Mouse (Mus musculus) G1E (cell line): ENCODE data around the gene Zfp110. TPM values are rescaled to one million over a fixed set of nuclear protein-coding genes. Genes with fewer than 3 reads are reported as not detected.
"Not testable (repeated sequence)": the region's sequence is repeated elsewhere in the genome, so short reads cannot be mapped to it uniquely, and the experiment has no call there.

ENCODE experiments used
- ATAC-seq: 2 replicates; pipeline ENCODE4 v1.8.0; 2016; ENCODE audit warnings: mild to moderate bottlenecking; ENCODE audit not compliant: insufficient number of reproducible peaks, poor library complexity, low FRiP score, severe bottlenecking; ENCODE audit errors: extremely low read depth
- DNase-seq: peaks from one replicate; pipeline ENCODE4 v3.0.0; 2012; ENCODE audit warnings: low spot score
- H3K27me3 ChIP-seq: 2 replicates; pipeline ENCODE4 v1.6.1; 2012; ENCODE audit warnings: mild to moderate bottlenecking, low read length, inconsistent platforms; ENCODE audit not compliant: insufficient read depth
- H3K36me3 ChIP-seq: replicated peaks from 2 replicates; pipeline ENCODE3; 2012; ENCODE audit warnings: mild to moderate bottlenecking, inconsistent platforms
- H3K4me1 ChIP-seq: 2 replicates; pipeline ENCODE4 v1.6.1; 2012; ENCODE audit warnings: low read depth, low read length, inconsistent platforms, mixed read lengths; ENCODE audit not compliant: insufficient read depth
- H3K4me3 ChIP-seq: 2 replicates; pipeline ENCODE4 v1.5.1; 2012; ENCODE audit warnings: low read depth, mild to moderate bottlenecking, inconsistent platforms, low read length, moderate library complexity, mixed read lengths
- H3K9me3 ChIP-seq: replicated peaks from 2 replicates; pipeline ENCODE4 v1.6.1; 2012; ENCODE audit warnings: inconsistent platforms
- CTCF ChIP-seq: IDR thresholded peaks from 2 replicates; pipeline ENCODE4 v1.5.1; 2012; ENCODE audit warnings: low read depth, low read length, inconsistent platforms, mixed read lengths
- GATA1 ChIP-seq: IDR thresholded peaks from 2 replicates; pipeline ENCODE4 v1.6.1; 2012; ENCODE audit warnings: borderline replicate concordance, low read length, inconsistent platforms, mixed read lengths
- GATA2 ChIP-seq: IDR thresholded peaks from 2 replicates; pipeline ENCODE4 v1.6.1; 2012; ENCODE audit warnings: low read depth, low read length, inconsistent platforms, borderline replicate concordance
- POLR2AphosphoS5 ChIP-seq: IDR thresholded peaks from 2 replicates; pipeline ENCODE4 v1.6.1; 2012; ENCODE audit warnings: low read depth, low read length, inconsistent platforms; ENCODE audit not compliant: insufficient replicate concordance
- TAL1 ChIP-seq: conservative IDR thresholded peaks from 2 replicates; pipeline ENCODE4 v1.6.1; 2012; ENCODE audit warnings: low read depth, low read length, inconsistent platforms, mixed read lengths
- polyA plus RNA-seq: library from polyadenylated mRNA; stranded (reverse); fragments of >175 nt; gene quantifications from 2 replicates; pipeline ENCODE4 v1.2.3, GENCODE M21; 2012
- total RNA-seq, 2 experiments: library from RNA; stranded (forward) in 1 of 2; stranded (reverse) in 1 of 2; fragments of 200-1000 nt in 1 of 2; fragments of >200 nt in 1 of 2; fragmentation: Nextera tagmentation in 1 of 2; gene quantifications; 2 replicates each; pipeline ENCODE4 v1.2.3; 2014 to 2017

Gene Zfp110
- total RNA-seq (2014; fragmentation: Nextera tagmentation) (53.1 and 62.7 TPM in 2 replicates), total RNA-seq (2017) (58.4 and 59.9 TPM in 2 replicates), polyA plus RNA-seq (2.5 and 3.2 TPM in 2 replicates)

DNA sequence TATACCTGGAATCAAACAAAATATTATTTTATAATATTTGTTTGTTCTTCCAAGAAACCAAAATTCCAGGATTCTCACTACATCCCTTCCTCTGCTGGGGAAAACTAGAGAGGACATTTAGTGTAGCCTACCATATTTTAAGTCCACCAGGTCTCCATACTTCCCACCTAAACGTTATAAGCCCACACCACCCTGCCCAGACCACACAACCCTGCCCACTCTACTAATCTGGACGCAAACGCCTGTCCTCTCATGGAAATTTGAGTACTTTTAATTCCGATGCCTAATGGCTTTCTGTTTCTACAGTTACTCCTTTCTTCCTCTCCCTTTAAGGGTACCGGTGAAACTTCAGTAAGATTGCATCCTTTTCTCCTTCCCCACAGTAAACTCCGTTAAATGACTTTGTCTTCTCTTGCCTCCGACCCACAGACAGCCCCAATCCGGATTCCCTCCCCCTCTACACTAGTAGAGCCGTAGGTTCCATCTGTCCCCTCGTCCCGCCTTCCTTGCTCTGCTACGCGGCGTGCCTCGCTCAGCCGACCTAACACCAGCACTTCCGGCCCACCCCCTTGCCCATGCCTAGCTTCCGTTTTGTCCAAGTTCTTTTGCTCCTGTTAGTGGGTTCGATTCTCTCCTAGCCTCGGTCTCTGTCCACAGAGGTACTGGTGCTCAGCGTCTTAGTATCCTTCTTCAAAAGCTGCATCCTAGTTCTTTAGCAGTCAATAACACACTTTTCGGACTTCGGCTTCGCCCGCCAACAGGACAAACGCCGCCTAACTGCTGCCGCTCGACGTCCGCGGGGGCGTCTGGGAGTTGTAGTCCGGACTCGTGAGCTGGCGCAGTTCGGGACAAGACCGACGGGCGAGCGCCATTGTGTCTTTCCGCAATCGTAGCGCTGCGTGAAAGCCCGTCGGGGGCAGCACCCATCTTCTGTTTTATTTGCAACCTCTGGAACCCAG lies at the start of gene Zfp110:
TSS of gene Zfp110 (plus strand) at position 600 of the 959 bp plus-strand sequence.
- H3K36me3 ChIP-seq = peaks cover 33% of the 10 kb centered on the region
- DNase-seq = peak; percentile 77

DNA sequence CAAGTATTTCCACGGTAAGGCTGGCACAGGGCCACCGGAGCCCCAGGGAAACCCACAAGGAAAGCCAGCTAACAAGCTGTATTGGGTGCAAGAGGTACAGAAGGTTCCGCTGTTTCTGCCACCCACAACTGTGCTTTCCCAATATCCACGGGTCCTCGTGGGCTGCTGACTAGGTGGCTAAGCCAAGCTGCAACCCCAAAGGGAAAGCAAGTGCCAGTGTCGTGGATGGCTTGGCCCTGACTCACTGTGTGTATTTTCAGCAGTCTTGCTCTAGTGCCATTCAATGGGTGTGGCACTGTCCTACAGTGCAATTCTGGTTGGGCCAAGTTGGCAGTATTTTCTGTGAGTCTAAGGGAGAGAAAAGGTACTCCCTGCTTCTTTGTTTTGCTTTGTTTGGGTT lies 47.2 kb upstream of the Zfp110 start:
- 0 out of 2 replicates have a peak, but pooled peaks cover 2% of the 10 kb centered on the region for H3K27me3 ChIP-seq
- no peaks in the 10 kb centered on the region for H3K9me3 ChIP-seq
- H3K4me3 ChIP-seq = no peak overlapping the region
- TF ChIP-seq TAL1 = no peak
- no peak for TF ChIP-seq CTCF
- no peak for TF ChIP-seq GATA2
- no peak for TF ChIP-seq GATA1
- no peak for TF ChIP-seq POLR2AphosphoS5
- no peaks in the 10 kb centered on the region for H3K4me1 ChIP-seq
- H3K36me3 ChIP-seq = no peaks in the 10 kb centered on the region
- ATAC-seq (no peak), DNase-seq (no peak)

More for the DNA sequence above, at the start of gene Zfp110:
- no peak for TF ChIP-seq GATA2
- TF ChIP-seq GATA1 = no peak
- no peak for TF ChIP-seq POLR2AphosphoS5
- TF ChIP-seq TAL1 = no peak
- TF ChIP-seq CTCF = no peak
- peak; percentile 96 for ATAC-seq
- peaks cover 20% of the 10 kb centered on the region for H3K9me3 ChIP-seq
- H3K4me3 ChIP-seq = peak within 1 kb of the TSS; percentile 76
- H3K4me1 ChIP-seq = peaks cover 18% of the 10 kb centered on the region
- no peaks in the 10 kb centered on the region for H3K27me3 ChIP-seq

DNA sequence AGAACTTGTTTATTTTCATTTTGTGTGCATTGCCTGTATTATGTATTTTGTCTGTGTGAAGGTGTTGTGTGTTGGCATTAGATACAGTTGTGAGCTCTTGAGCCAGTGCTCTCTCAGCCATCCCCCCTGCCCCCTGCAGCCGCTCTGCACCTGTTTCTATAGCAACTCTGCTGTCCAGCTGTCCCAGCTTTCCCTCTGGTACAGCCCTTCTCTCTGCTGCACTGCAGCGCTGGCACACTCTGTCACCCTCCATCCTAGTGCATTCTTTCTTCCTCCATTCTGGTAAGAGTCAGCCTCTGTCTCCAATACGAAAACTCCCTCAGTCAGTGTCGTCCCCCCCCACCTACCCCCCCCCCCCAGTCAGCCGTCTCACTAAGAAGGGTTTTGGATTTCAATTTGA lies 46.5 kb upstream of the Zfp110 start:
- Histone ChIP-seq H3K36me3 (no peaks in the 10 kb centered on the region), H3K4me1 (no peaks in the 10 kb centered on the region), H3K9me3 (no peaks in the 10 kb centered on the region), H3K4me3 (no peak overlapping the region), H3K27me3 (0 out of 2 replicates have a peak, but pooled peaks cover 2% of the 10 kb centered on the region)
- ATAC-seq (no peak), DNase-seq (no peak)
- no peak for TF ChIP-seq POLR2AphosphoS5
- no peak for TF ChIP-seq GATA1
- TF ChIP-seq GATA2 = no peak
- no peak for TF ChIP-seq CTCF
- no peak for TF ChIP-seq TAL1

DNA sequence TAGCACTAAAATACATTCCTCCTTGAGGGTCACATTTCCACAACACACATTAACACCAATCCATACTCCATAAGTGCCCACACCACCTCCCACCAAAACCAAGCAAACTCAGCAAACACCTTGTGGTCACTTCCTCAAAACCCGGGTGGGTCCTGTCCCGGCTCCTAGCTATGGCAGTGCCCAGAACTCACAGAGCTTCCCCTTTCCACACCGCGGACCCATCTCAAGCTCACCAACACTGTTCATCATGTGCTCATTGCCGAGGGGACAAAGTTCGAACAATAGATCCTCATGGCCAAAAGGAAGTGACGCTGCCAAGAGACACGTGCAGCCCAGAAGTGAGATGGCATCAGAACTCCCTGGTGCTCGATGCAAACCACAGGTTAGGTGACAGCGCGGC lies 41.9 kb upstream of the Zfp110 start:
- H3K4me3 ChIP-seq, H3K4me1 ChIP-seq, DNase-seq, ATAC-seq, H3K36me3 ChIP-seq, H3K9me3 ChIP-seq, H3K27me3 ChIP-seq: not testable (repeated sequence)

DNA sequence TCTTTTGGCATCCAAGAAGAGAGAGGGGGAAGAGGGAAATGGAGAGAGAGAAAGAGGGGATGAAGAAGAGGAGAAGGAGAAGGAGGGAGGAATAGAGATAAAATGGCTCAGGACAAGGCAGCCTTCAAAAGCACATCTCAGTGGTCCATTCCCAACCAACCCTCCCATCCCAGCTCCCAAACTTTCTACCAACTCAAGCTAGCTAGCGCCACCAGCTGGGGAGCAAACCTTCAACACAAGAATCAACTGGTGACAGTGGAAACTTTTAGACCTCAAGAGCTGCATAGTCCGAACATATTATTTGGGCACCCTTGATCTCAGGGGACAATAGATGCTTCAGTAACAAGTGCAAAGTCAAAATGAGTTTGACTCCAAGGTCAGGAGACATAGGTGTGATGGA lies 36.6 kb upstream of the Zfp110 start:
- no peak for DNase-seq
- TF ChIP-seq GATA1 (no peak), TAL1 (no peak), CTCF (no peak)
- ATAC-seq = no peak
- Histone ChIP-seq H3K9me3 (peaks cover 3% of the 10 kb centered on the region; the same call in 1 of the 2 replicates), H3K4me3 (no peak overlapping the region), H3K27me3 (no peaks in the 10 kb centered on the region), H3K4me1 (no peaks in the 10 kb centered on the region), H3K36me3 (peaks cover 2% of the 10 kb centered on the region)

DNA sequence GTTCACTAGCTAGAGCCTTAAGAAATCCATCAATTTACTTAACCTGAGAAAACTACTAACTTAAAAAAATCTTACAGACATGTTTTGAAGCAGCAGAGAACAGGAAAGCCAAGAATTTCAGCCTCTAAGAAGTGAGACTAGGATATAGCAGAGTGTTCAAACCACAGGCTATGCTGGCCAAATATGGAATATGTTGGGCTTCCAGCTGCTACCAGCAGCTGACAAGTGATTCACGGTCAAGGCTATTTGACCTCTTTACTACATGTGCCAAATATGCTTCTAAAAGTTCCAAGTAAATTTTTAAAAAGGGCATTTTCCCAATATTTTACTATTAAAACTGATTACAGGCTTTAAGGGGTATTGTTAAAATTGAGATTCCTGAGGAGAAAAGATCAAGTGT lies 35.0 kb upstream of the Zfp110 start:
- DNase-seq (no peak), ATAC-seq (no peak)
- peaks cover 10% of the 10 kb centered on the region for H3K9me3 ChIP-seq
- no peaks in the 10 kb centered on the region for H3K27me3 ChIP-seq
- H3K4me3 ChIP-seq = no peak overlapping the region
- no peak for TF ChIP-seq GATA1
- TF ChIP-seq CTCF = no peak
- TF ChIP-seq GATA2 = no peak
- TF ChIP-seq TAL1 = no peak
- TF ChIP-seq POLR2AphosphoS5 = no peak
- H3K36me3 ChIP-seq = peaks cover 11% of the 10 kb centered on the region
- no peaks in the 10 kb centered on the region for H3K4me1 ChIP-seq
